Mouse (Mus musculus) small intestine, adult 2 months (tissue): ENCODE measurements at regions not wholly inside any gene's neighbourhood (a gene's known extent, or its start where the extent isn't known, plus 50 kb on each side); places are given as distances from the start of the nearest gene placed in this dataset.

ENCODE experiments used
- CTCF ChIP-seq: fragments of 200-500 bp; IDR thresholded peaks from 2 replicates; pipeline ENCODE4 v1.5.1; 2012; ENCODE audit warnings: low read depth, mild to moderate bottlenecking, control low read depth, inconsistent platforms, low read length, moderate library complexity, mixed read lengths; ENCODE audit not compliant: insufficient replicate concordance, insufficient read length; ENCODE audit errors: extremely low read depth
- POLR2A ChIP-seq: fragments of 200-500 bp; IDR thresholded peaks from 2 replicates; pipeline ENCODE4 v1.6.1; 2012; ENCODE audit warnings: low read depth, mild to moderate bottlenecking, control low read depth, inconsistent platforms, low read length, moderate library complexity

DNA sequence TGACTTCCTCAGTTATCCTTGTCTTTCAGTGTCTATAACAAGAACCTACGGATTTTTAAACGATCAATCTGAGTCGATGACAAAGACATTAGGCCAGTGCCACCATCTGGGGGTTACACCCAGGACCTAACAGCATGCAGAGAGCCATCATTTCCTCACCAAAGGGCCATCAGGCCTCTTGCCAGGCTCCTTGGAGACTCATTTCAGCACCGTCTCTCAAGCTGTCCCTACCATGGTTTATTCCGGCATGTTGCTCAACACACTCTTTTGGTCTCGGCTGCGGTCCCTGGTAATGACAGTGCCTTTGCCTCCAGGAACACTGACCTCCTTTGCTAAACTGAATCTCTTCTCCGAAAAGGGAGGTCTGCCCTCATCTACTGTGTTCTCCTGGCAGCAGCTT lies 144.4 kb upstream of the Gm15217 start:
- no peak for TF ChIP-seq POLR2A
- no peak for TF ChIP-seq CTCF
